Mouse (Mus musculus) central nervous system, embryonic 11.5 days (tissue): ENCODE results near the gene 1110057P08Rik. TPM values are rescaled to one million over a fixed set of nuclear protein-coding genes. Genes with fewer than 3 reads are reported as not detected.

Experiments used
- polyA plus RNA-seq: library from polyadenylated mRNA; depleted of rRNA; stranded (reverse); fragments of >200 nt; gene quantifications from 2 replicates; pipeline ENCODE4 v1.2.3, GENCODE M21; 2012; rRNA removed

1110057P08Rik gene
- not detected in 2 replicates for polyA plus RNA-seq

GRCm38 (mm10) chr16:89174435-89174834 lies at the start of gene 1110057P08Rik:
1110057P08Rik (plus strand) TSS chr16:89174735.

DNA sequence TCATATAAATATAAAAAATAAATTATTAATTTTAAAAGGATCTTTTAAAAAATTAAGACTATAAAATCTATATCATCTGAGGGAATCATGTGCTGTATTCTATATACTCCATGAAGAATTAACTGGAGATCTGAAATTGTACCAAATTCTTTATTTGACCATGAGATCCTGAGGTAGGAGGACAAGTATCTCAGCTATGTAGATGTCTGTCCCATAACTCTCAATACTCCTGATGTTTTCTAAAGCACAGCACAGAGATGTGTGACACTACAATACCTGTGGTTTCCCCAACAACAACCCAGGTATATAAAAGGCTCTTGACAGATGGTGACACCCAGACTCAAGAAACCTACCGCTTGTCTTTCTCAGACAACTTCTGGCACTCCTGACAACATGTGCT lies 34.0 kb upstream of the 1110057P08Rik start, which contains the start of gene Gm6358:
Gm6358 (plus strand) TSS at position 301 of the 400 bp plus-strand sequence.

GRCm38 (mm10) chr16:89150786-89151185 lies 23.7 kb upstream of the 1110057P08Rik start, which contains the start of gene Gm10061:
Gm10061 (plus strand) TSS chr16:89151086.

DNA sequence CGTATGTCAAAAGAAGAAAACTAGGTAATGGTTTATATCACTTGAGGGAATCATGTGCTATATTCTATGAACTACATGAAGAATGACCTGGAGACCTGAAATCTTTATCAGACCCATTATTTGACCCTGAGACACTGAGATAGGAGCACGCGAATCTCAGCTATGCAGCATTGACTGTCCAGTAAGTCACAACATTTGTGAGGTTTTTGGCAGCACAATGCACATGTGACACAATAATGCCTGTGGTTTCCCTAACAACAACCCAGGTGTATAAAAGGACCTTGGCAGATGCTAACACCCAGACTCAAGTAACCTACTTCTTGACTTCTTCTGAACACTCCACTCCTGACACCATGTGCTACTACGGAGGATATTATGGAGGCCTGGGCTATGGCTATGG lies 16.9 kb upstream of the 1110057P08Rik start, which contains the start of gene Gm9789:
Gm9789 (plus strand) TSS at position 301 of the 400 bp plus-strand sequence.

DNA sequence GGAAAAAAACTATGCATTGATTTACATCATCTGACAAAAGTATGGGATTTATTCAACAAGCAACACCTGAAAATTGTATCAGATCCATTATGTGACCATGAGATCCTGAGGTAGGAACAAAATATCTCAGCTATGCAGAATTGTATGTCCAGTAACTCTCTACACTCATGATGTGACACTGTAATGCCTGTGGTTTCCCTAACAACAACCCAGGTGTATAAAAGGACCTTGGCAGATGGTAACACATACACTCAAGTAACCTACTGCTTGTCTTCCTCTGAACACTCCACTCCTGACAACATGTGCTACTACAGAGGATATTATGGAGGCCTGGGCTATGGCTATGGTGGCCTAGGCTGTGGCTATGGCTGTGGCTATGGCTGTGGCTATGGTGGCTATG lies 5.3 kb upstream of the 1110057P08Rik start, which contains the start of gene Gm7735:
Gm7735 (plus strand) TSS at position 301 of the 400 bp plus-strand sequence.

GRCm38 (mm10) chr16:89205561-89205960 lies 31.0 kb downstream of the 1110057P08Rik start, which contains the start of gene Krtap20-2:
Krtap20-2 (plus strand) TSS chr16:89205861.

Other genes starting within 250 kb of the 1110057P08Rik start
- gene Krtap19-9b, start 242.5 kb upstream of the 1110057P08Rik start, polyA plus RNA-seq = not detected in 2 replicates
- not detected in 2 replicates for gene Krtap16-3, start 211.9 kb upstream of the 1110057P08Rik start, polyA plus RNA-seq
- not detected in 2 replicates for gene Krtap22-2, start 164.0 kb upstream of the 1110057P08Rik start, polyA plus RNA-seq
- gene Gm10229, start 159.5 kb upstream of the 1110057P08Rik start, polyA plus RNA-seq = not detected in 2 replicates
- not detected in 2 replicates for gene Krtap6-1, start 143.0 kb upstream of the 1110057P08Rik start, polyA plus RNA-seq
- gene Gm10228, start 133.3 kb upstream of the 1110057P08Rik start, polyA plus RNA-seq = not detected in 2 replicates
- gene Krtap6-5, start 126.9 kb upstream of the 1110057P08Rik start, polyA plus RNA-seq = not detected in 2 replicates
- gene 1110025L11Rik, start 110.7 kb upstream of the 1110057P08Rik start, polyA plus RNA-seq = not detected in 2 replicates
- gene Krtap6-3, start 90.7 kb upstream of the 1110057P08Rik start, polyA plus RNA-seq = not detected in 2 replicates
- gene Gm6358, start 33.9 kb upstream of the 1110057P08Rik start, polyA plus RNA-seq = not detected in 2 replicates
- not detected in 2 replicates for gene Gm10061, start 23.6 kb upstream of the 1110057P08Rik start, polyA plus RNA-seq
- not detected in 2 replicates for gene Gm9789, start 16.8 kb upstream of the 1110057P08Rik start, polyA plus RNA-seq
- not detected in 2 replicates for gene Gm7735, start 5.2 kb upstream of the 1110057P08Rik start, polyA plus RNA-seq
- not detected in 2 replicates for gene Krtap20-2, start 31.1 kb downstream of the 1110057P08Rik start, polyA plus RNA-seq
- gene Krtap21-1, start 229.1 kb downstream of the 1110057P08Rik start, polyA plus RNA-seq = not detected in 2 replicates
- not detected in 2 replicates for gene Krtap6-2, start 245.4 kb downstream of the 1110057P08Rik start, polyA plus RNA-seq